Mouse (Mus musculus): Measurements from ENCODE around the gene Tecpr2. TPM values are rescaled to one million over a fixed set of nuclear protein-coding genes. Genes with fewer than 3 reads are reported as not detected.

Tecpr2 gene
- polyA plus RNA-seq, 1 experiment from 2014 or later: 1.9 TPM

DNA sequence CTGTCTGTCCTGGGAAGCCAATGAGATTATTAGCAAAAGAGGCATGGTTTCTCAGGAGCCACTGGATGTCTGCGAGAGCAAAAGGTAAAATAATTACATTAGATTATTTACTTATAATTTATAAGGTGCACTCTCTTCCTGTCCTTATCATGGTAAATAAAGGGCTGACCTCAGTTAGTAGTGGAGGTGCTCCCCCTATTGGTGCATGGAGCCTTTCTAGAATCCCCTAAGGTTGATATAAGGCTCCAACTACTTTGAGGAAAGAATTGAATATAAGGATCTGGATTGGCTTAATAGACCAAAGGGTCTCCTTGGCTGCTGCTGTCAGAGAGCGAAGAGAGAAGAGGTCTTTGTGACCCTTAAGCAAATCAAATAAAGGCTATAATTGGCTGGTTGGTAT, 14.5 kb downstream of the Tecpr2 start:
- H3K4me1 ChIP-seq (ENCODE audit: insufficient read depth, low read depth, low read length): no peaks in the 10 kb centered on the region
- TF ChIP-seq EP300 (IDR thresholded peaks at IDR 0.05): no peak
- TF ChIP-seq CTCF (IDR thresholded peaks at IDR 0.05): peak; percentile 56
- H3K36me3 ChIP-seq (ENCODE audit: insufficient read depth, low read length): no peaks in the 10 kb centered on the region
- 71% methylated on average over 2 of the region's 2 CpGs for WGBS
- DNase-seq (ENCODE audit: low spot score) (peak; percentile 25), ATAC-seq (no peak)
- H3K4me2 ChIP-seq (replicated peaks; ENCODE audit: low read depth, low read length): no peak overlapping the region
- no peaks in the 10 kb centered on the region for H3K9me3 ChIP-seq (ENCODE audit: low read length)
- H3K27ac ChIP-seq (ENCODE audit: low read length): no peak overlapping the region
- no peak overlapping the region for H3K9ac ChIP-seq (replicated peaks; ENCODE audit: low read depth)
- no peaks in the 10 kb centered on the region for H3K27me3 ChIP-seq (replicated peaks; ENCODE audit: insufficient read depth, low read length)
- H3K4me3 ChIP-seq (ENCODE audit: low read depth, low read length): no peak overlapping the region

GRCm38 (mm10) chr12:110907845-110908244, 18.8 kb downstream of the Tecpr2 start:
- no peak for DNase-seq (ENCODE audit: low spot score)
- no peaks in the 10 kb centered on the region for H3K4me1 ChIP-seq (ENCODE audit: insufficient read depth, low read depth, low read length)
- TF ChIP-seq CTCF (IDR thresholded peaks at IDR 0.05) (no peak), EP300 (IDR thresholded peaks at IDR 0.05) (no peak)

DNA sequence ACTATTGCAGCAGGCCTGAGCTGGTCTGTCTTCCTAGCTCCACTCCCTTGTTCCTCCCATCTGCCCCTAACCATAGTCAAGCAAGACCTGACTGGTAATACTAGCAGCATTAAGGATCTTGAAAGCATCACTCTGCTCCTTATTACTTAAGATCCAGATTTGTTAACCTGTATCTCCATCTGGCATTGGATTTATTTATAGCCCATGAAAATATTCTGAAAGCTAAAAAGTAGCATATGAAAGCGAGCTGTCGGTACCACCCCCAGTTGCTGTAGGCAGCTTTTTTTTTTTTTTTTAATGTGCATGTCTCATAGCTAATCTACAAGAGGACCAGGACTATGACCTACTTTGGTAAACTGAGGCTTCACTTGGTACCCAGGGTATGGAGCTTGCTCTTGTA, 20.9 kb downstream of the Tecpr2 start:
- Histone ChIP-seq H3K9me3 (ENCODE audit: low read length) (no peaks in the 10 kb centered on the region), H3K4me3 (ENCODE audit: low read depth, low read length) (no peak overlapping the region), H3K36me3 (ENCODE audit: insufficient read depth, low read length) (no peaks in the 10 kb centered on the region), H3K9ac (replicated peaks; ENCODE audit: low read depth) (no peak overlapping the region), H3K27ac (ENCODE audit: low read length) (no peak overlapping the region), H3K27me3 (replicated peaks; ENCODE audit: insufficient read depth, low read length) (no peaks in the 10 kb centered on the region), H3K4me2 (replicated peaks; ENCODE audit: low read depth, low read length) (no peak overlapping the region), H3K4me1 (ENCODE audit: insufficient read depth, low read depth, low read length) (no peaks in the 10 kb centered on the region)
- WGBS: 89% methylated on average over 2 of the region's 2 CpGs
- TF ChIP-seq CTCF (IDR thresholded peaks at IDR 0.05) (no peak), EP300 (IDR thresholded peaks at IDR 0.05) (no peak)
- ATAC-seq (no peak), DNase-seq (ENCODE audit: low spot score) (no peak)

More at GRCm38 (mm10) chr12:110907845-110908244, 18.8 kb downstream of the Tecpr2 start:
- Histone ChIP-seq H3K9ac (replicated peaks; ENCODE audit: low read depth) (no peak overlapping the region), H3K9me3 (ENCODE audit: low read length) (no peaks in the 10 kb centered on the region), H3K27me3 (replicated peaks; ENCODE audit: insufficient read depth, low read length) (no peaks in the 10 kb centered on the region), H3K4me2 (replicated peaks; ENCODE audit: low read depth, low read length) (no peak overlapping the region), H3K27ac (ENCODE audit: low read length) (no peak overlapping the region), H3K36me3 (ENCODE audit: insufficient read depth, low read length) (no peaks in the 10 kb centered on the region), H3K4me3 (ENCODE audit: low read depth, low read length) (no peak overlapping the region)
- WGBS: 71% methylated on average over 3 of the region's 3 CpGs
- ATAC-seq: no peak

GRCm38 (mm10) chr12:110915761-110916160, 26.7 kb downstream of the Tecpr2 start:
- Histone ChIP-seq H3K9me3 (ENCODE audit: low read length) (no peaks in the 10 kb centered on the region), H3K36me3 (ENCODE audit: insufficient read depth, low read length) (0 out of 2 replicates have a peak, but pooled peaks cover 4% of the 10 kb centered on the region), H3K27ac (ENCODE audit: low read length) (no peak overlapping the region), H3K27me3 (replicated peaks; ENCODE audit: insufficient read depth, low read length) (no peaks in the 10 kb centered on the region), H3K4me1 (ENCODE audit: insufficient read depth, low read depth, low read length) (no peaks in the 10 kb centered on the region), H3K4me3 (ENCODE audit: low read depth, low read length) (no peak overlapping the region), H3K9ac (replicated peaks; ENCODE audit: low read depth) (no peak overlapping the region), H3K4me2 (replicated peaks; ENCODE audit: low read depth, low read length) (no peak overlapping the region)
- DNase-seq (ENCODE audit: low spot score) (no peak), ATAC-seq (no peak)
- 56% methylated on average over 9 of the region's 9 CpGs for WGBS
- TF ChIP-seq EP300 (IDR thresholded peaks at IDR 0.05) (no peak), CTCF (IDR thresholded peaks at IDR 0.05) (no peak)

- no peak overlapping the region for H3K4me2 ChIP-seq (replicated peaks; ENCODE audit: low read depth, low read length)
- H3K4me1 ChIP-seq (ENCODE audit: insufficient read depth, low read depth, low read length): no peaks in the 10 kb centered on the region
- H3K27me3 ChIP-seq (replicated peaks; ENCODE audit: insufficient read depth, low read length): no peaks in the 10 kb centered on the region
- H3K9me3 ChIP-seq (ENCODE audit: low read length): no peaks in the 10 kb centered on the region
- DNase-seq (ENCODE audit: low spot score): no peak
- H3K9ac ChIP-seq (replicated peaks; ENCODE audit: low read depth): no peak overlapping the region
- WGBS: 75% methylated on average over 3 of the region's 4 CpGs
- ATAC-seq: no peak
- TF ChIP-seq CTCF (IDR thresholded peaks at IDR 0.05): no peak
- TF ChIP-seq EP300 (IDR thresholded peaks at IDR 0.05): no peak
- H3K27ac ChIP-seq (ENCODE audit: low read length): no peak overlapping the region
- H3K36me3 ChIP-seq (ENCODE audit: insufficient read depth, low read length): 0 out of 2 replicates have a peak, but pooled peaks cover 4% of the 10 kb centered on the region
- H3K4me3 ChIP-seq (ENCODE audit: low read depth, low read length): no peak overlapping the region
These were observed 31.2 kb downstream of the Tecpr2 start for GRCm38 (mm10) chr12:110920254-110920653.

GRCm38 (mm10) chr12:110921572-110921971, 32.5 kb downstream of the Tecpr2 start:
- Histone ChIP-seq H3K4me2 (replicated peaks; ENCODE audit: low read depth, low read length) (no peak overlapping the region), H3K36me3 (ENCODE audit: insufficient read depth, low read length) (0 out of 2 replicates have a peak, but pooled peaks cover 4% of the 10 kb centered on the region), H3K27me3 (replicated peaks; ENCODE audit: insufficient read depth, low read length) (no peaks in the 10 kb centered on the region), H3K9ac (replicated peaks; ENCODE audit: low read depth) (no peak overlapping the region), H3K4me1 (ENCODE audit: insufficient read depth, low read depth, low read length) (no peaks in the 10 kb centered on the region), H3K4me3 (ENCODE audit: low read depth, low read length) (no peak overlapping the region), H3K27ac (ENCODE audit: low read length) (no peak overlapping the region), H3K9me3 (ENCODE audit: low read length) (no peaks in the 10 kb centered on the region)
- ATAC-seq (no peak), DNase-seq (ENCODE audit: low spot score) (no peak)
- no peak for TF ChIP-seq CTCF (IDR thresholded peaks at IDR 0.05)
- no peak for TF ChIP-seq EP300 (IDR thresholded peaks at IDR 0.05)
- WGBS: 74% methylated on average over 5 of the region's 5 CpGs

DNA sequence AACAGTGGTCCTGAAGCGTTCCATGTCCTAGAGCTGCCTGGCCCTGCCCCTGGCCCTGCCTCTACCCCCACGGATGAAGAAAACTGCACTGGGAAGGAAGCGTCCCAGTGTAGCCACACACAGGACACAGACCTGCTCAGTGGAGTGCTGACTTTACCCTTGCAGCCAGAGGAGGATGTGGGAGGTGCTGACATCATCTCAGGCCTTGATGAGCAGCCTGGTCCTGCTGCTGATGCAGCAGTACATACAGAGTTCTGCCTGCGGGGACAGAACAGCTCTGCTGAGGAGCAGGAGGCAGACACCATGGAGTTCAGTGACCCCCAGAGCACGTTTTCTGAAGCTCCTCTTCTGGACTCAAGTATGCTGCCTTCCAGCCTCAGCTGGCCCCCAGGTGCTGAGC, 43.8 kb downstream of the Tecpr2 start:
- peaks cover 6% of the 10 kb centered on the region; the same call in 1 of the 2 replicates for H3K36me3 ChIP-seq (ENCODE audit: insufficient read depth, low read length)
- no peak overlapping the region for H3K4me3 ChIP-seq (ENCODE audit: low read depth, low read length)
- H3K4me1 ChIP-seq (ENCODE audit: insufficient read depth, low read depth, low read length): no peaks in the 10 kb centered on the region
- H3K27ac ChIP-seq (ENCODE audit: low read length): no peak overlapping the region
- 73% methylated on average over 5 of the region's 5 CpGs for WGBS
- DNase-seq (ENCODE audit: low spot score) (no peak), ATAC-seq (no peak)
- no peak overlapping the region for H3K4me2 ChIP-seq (replicated peaks; ENCODE audit: low read depth, low read length)
- TF ChIP-seq CTCF (IDR thresholded peaks at IDR 0.05) (no peak), EP300 (IDR thresholded peaks at IDR 0.05) (no peak)
- no peaks in the 10 kb centered on the region for H3K27me3 ChIP-seq (replicated peaks; ENCODE audit: insufficient read depth, low read length)
- H3K9me3 ChIP-seq (ENCODE audit: low read length): no peaks in the 10 kb centered on the region
- H3K9ac ChIP-seq (replicated peaks; ENCODE audit: low read depth): no peak overlapping the region
